Mouse (Mus musculus) embryonic facial prominence, embryonic 11.5 days (tissue): ENCODE results near the gene Tmem222. TPM values are rescaled to one million over a fixed set of nuclear protein-coding genes. Genes with fewer than 3 reads are reported as not detected.
A peak's percentile ranks its signal among the peaks of the same experiment; 100 is the strongest.

Experiments used
- ATAC-seq: fragments of 200-750 bp; cut with Nextera tagmentation; replicated peaks from 2 replicates; pipeline ENCODE4 v1.8.0; 2017; ENCODE audit warnings: low read depth; ENCODE audit not compliant: insufficient number of reproducible peaks, low FRiP score, low TSS enrichment
- DNase-seq: peaks from one replicate; pipeline ENCODE4 v3.0.0-alpha.2; 2015; ENCODE audit warnings: low spot score
- H3K27ac ChIP-seq: fragments of 300-500 bp; sonication (generic); replicated peaks from 2 replicates; pipeline ENCODE4 v1.5.1; 2014; ENCODE audit warnings: mild to moderate bottlenecking, low read depth, low read length, control low read depth
- H3K27me3 ChIP-seq: fragments of 300-500 bp; sonication (generic); 2 replicates; pipeline ENCODE4 v1.6.1; 2014; ENCODE audit warnings: mild to moderate bottlenecking, low read length, moderate library complexity, mixed read lengths; ENCODE audit not compliant: control insufficient read depth, insufficient read depth
- H3K36me3 ChIP-seq: fragments of 300-500 bp; sonication (generic); replicated peaks from 2 replicates; pipeline ENCODE4 v1.6.1; 2014; ENCODE audit warnings: low read depth, mild to moderate bottlenecking, low read length, moderate library complexity, mixed read lengths; ENCODE audit not compliant: control insufficient read depth, insufficient read depth
- H3K4me1 ChIP-seq: fragments of 300-500 bp; sonication (generic); 2 replicates; pipeline ENCODE4 v1.6.1; 2014; ENCODE audit warnings: low read length, mixed read lengths; ENCODE audit not compliant: control insufficient read depth, insufficient read depth
- H3K4me2 ChIP-seq: fragments of 300-500 bp; sonication (generic); 2 replicates; pipeline ENCODE4 v1.6.1; 2014; ENCODE audit warnings: low read depth, mild to moderate bottlenecking, control low read depth, low read length, moderate library complexity
- H3K4me3 ChIP-seq: fragments of 300-500 bp; sonication (generic); 2 replicates; pipeline ENCODE4 v1.5.1; 2014; ENCODE audit warnings: low read depth, low read length, control low read depth
- H3K9ac ChIP-seq: fragments of 300-500 bp; sonication (generic); replicated peaks from 2 replicates; pipeline ENCODE4 v1.6.1; 2014; ENCODE audit warnings: mild to moderate bottlenecking, control low read depth, low read length
- H3K9me3 ChIP-seq: fragments of 300-500 bp; sonication (generic); replicated peaks from 2 replicates; pipeline ENCODE4 v1.6.1; 2016; ENCODE audit warnings: mild to moderate bottlenecking, low read length, inconsistent platforms, mixed read lengths; ENCODE audit not compliant: control insufficient read depth
- WGBS: fragments of 180-500 bp; shearing (Covaris S2); extraction: QIAGEN DNeasy Blood & Tissue Kit; methylation state at CpG from one replicate; pipeline ENCODE4 v1.1.7; 2014; 5-methylcytosine and 5-hydroxymethylcytosine counted together
- polyA plus RNA-seq: library from polyadenylated mRNA; unstranded; fragments of >200 nt; fragmentation: Nextera tagmentation; extraction: Ambion mirVana; gene quantifications from 2 replicates; pipeline ENCODE4 v1.2.1, GENCODE M21; 2014

Tmem222 gene
- polyA plus RNA-seq, 1 experiment from 2014 or later = 82.0 TPM

GRCm38 (mm10) chr4:133235415-133235814, 42.2 kb downstream of the Tmem222 start:
- WGBS = 80% methylated on average over 5 of the region's 5 CpGs
- Histone ChIP-seq H3K4me1 (peaks cover under 1% of the 10 kb centered on the region), H3K9me3 (no peaks in the 10 kb centered on the region), H3K27ac (no peak overlapping the region), H3K4me3 (no peak overlapping the region), H3K9ac (no peak overlapping the region), H3K27me3 (peaks cover 2% of the 10 kb centered on the region), H3K4me2 (no peak overlapping the region), H3K36me3 (no peaks in the 10 kb centered on the region)
- DNase-seq (no peak), ATAC-seq (no peak)

- Histone ChIP-seq H3K4me3 (no peak overlapping the region), H3K4me2 (no peak overlapping the region), H3K36me3 (no peaks in the 10 kb centered on the region), H3K4me1 (no peaks in the 10 kb centered on the region), H3K9ac (no peak overlapping the region), H3K27me3 (no peaks in the 10 kb centered on the region), H3K9me3 (no peaks in the 10 kb centered on the region), H3K27ac (no peak overlapping the region)
- 61% methylated on average over 5 of the region's 5 CpGs for WGBS
- ATAC-seq (no peak), DNase-seq (no peak)
Observed at GRCm38 (mm10) chr4:133234771-133235170, 42.8 kb downstream of the Tmem222 start.

- H3K4me1 ChIP-seq = no peaks in the 10 kb centered on the region
- no peaks in the 10 kb centered on the region for H3K9me3 ChIP-seq
- H3K27me3 ChIP-seq = no peaks in the 10 kb centered on the region
- H3K27ac ChIP-seq = no peak overlapping the region
- H3K4me3 ChIP-seq = no peak overlapping the region
- ATAC-seq (no peak), DNase-seq (peak; percentile 60)
- 47% methylated on average over 10 of the region's 10 CpGs for WGBS
- H3K9ac ChIP-seq = no peak overlapping the region
- no peaks in the 10 kb centered on the region for H3K36me3 ChIP-seq
- no peak overlapping the region for H3K4me2 ChIP-seq
Observed at GRCm38 (mm10) chr4:133233285-133233976, 44.2 kb downstream of the Tmem222 start.

- WGBS = 46% methylated on average over 8 of the region's 8 CpGs
- ATAC-seq = peak; percentile 35; the same call in 1 of the 2 replicates
- no peak overlapping the region for H3K27ac ChIP-seq
Observed at GRCm38 (mm10) chr4:133229582-133229981, 48.0 kb downstream of the Tmem222 start.

GRCm38 (mm10) chr4:133227636-133228035, 50.0 kb downstream of the Tmem222 start:
- WGBS = 52% methylated on average over 8 of the region's 8 CpGs
- no peak overlapping the region for H3K9ac ChIP-seq
- no peak overlapping the region for H3K27ac ChIP-seq
- ATAC-seq (no peak), DNase-seq (peak; percentile 55)
- H3K4me3 ChIP-seq = no peak overlapping the region
- no peaks in the 10 kb centered on the region for H3K27me3 ChIP-seq
- H3K36me3 ChIP-seq = no peaks in the 10 kb centered on the region
- no peak overlapping the region for H3K4me2 ChIP-seq
- H3K4me1 ChIP-seq = no peaks in the 10 kb centered on the region
- H3K9me3 ChIP-seq = no peaks in the 10 kb centered on the region

More at GRCm38 (mm10) chr4:133229582-133229981, 48.0 kb downstream of the Tmem222 start:
- H3K27me3 ChIP-seq = no peaks in the 10 kb centered on the region
- no peak overlapping the region for H3K4me3 ChIP-seq
- H3K9me3 ChIP-seq = no peaks in the 10 kb centered on the region
- DNase-seq = peak; percentile 74
- no peak overlapping the region for H3K9ac ChIP-seq
- H3K36me3 ChIP-seq = no peaks in the 10 kb centered on the region
- H3K4me1 ChIP-seq = no peaks in the 10 kb centered on the region
- H3K4me2 ChIP-seq = no peak overlapping the region

- DNase-seq (no peak), ATAC-seq (no peak)
- H3K4me2 ChIP-seq = no peak overlapping the region
- peaks cover 4% of the 10 kb centered on the region; the same call in 1 of the 2 replicates for H3K27me3 ChIP-seq
- no peaks in the 10 kb centered on the region for H3K36me3 ChIP-seq
- 61% methylated on average over 10 of the region's 10 CpGs for WGBS
- H3K9ac ChIP-seq = no peak overlapping the region
- no peaks in the 10 kb centered on the region for H3K9me3 ChIP-seq
- H3K27ac ChIP-seq = no peak overlapping the region
- no peaks in the 10 kb centered on the region for H3K4me1 ChIP-seq
- H3K4me3 ChIP-seq = no peak overlapping the region
Observed at GRCm38 (mm10) chr4:133226073-133226472, 51.5 kb downstream of the Tmem222 start.

- peak overlapping the region; percentile 7; the same call in 1 of the 2 replicates for H3K9ac ChIP-seq
Observed at GRCm38 (mm10) chr4:133223875-133224274, 53.7 kb downstream of the Tmem222 start.

GRCm38 (mm10) chr4:133221701-133222100, 55.9 kb downstream of the Tmem222 start:
- H3K36me3 ChIP-seq = no peaks in the 10 kb centered on the region
- H3K27ac ChIP-seq = no peak overlapping the region
- WGBS = 82% methylated on average over 8 of the region's 8 CpGs
- H3K9ac ChIP-seq = no peak overlapping the region
- H3K4me1 ChIP-seq = no peaks in the 10 kb centered on the region
- no peak for ATAC-seq
- H3K27me3 ChIP-seq = peaks cover 4% of the 10 kb centered on the region; the same call in 1 of the 2 replicates
- no peak overlapping the region for H3K4me2 ChIP-seq
- no peak for DNase-seq
- no peak overlapping the region for H3K4me3 ChIP-seq
- no peaks in the 10 kb centered on the region for H3K9me3 ChIP-seq

More at GRCm38 (mm10) chr4:133223875-133224274, 53.7 kb downstream of the Tmem222 start:
- WGBS = 44% methylated on average over 5 of the region's 5 CpGs
- H3K4me3 ChIP-seq = no peak overlapping the region
- ATAC-seq (no peak), DNase-seq (no peak)
- no peak overlapping the region for H3K27ac ChIP-seq
- H3K36me3 ChIP-seq = no peaks in the 10 kb centered on the region
- no peaks in the 10 kb centered on the region for H3K9me3 ChIP-seq
- peaks cover 4% of the 10 kb centered on the region; the same call in 1 of the 2 replicates for H3K27me3 ChIP-seq
- no peaks in the 10 kb centered on the region for H3K4me1 ChIP-seq
- no peak overlapping the region for H3K4me2 ChIP-seq
